Mouse (Mus musculus): ENCODE data around the gene Spint2. TPM values are rescaled to one million over a fixed set of nuclear protein-coding genes. Genes with fewer than 3 reads are reported as not detected.
A peak's percentile ranks its signal among the peaks of the same experiment; 100 is the strongest.

Spint2 gene
- polyA plus RNA-seq, 1 experiment from 2014 or later, result 446 TPM

DNA sequence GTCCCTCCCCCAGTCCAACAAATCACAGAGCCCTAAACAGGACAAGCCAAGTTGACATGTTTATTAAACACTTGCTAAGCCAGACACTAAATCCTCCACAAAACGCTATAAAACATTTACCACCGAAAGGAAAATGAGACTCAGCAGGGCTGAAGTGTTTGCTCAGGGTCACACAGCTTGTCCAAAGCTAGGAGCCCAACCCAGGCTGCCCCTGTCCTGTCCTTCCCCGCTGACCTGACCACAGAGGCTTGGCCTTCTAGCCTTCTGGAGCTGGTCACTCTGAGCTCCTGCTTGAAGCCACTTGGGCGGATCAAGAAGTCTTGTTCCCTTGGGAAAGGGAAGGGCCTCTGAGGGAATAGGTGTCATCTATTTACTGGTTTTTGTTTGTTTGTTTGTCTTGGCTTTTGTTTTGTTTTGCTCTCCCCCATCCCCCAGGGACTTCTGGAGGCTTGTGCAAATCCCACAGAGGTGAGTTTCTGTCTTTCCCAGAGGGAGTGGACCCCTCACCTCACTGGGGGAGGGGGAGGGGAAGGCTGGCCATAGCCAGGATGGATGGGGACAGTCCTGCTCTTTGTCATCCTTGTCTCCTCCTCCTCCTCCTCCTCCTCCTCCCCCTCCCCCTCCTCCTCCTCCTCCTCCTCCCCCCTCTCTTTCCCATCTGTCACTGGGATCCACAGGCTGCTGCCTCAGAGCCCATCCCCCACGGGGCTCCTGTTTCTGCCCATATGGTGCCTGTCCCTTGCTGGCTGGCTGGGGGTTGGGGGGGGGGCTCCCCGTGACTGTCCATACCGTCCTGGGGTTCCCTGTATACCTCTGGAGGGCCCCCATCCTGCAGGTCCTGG is 10.1 kb upstream of the Spint2 start:
- ATAC-seq (no peak), DNase-seq (ENCODE audit: low read depth, low spot score) (no peak)
- CTCF ChIA-PET, result interaction anchor here (0.8 to 3.2 kb wide), 5 partner anchors 10 to 112 kb away, joined by 3 to 14 read pairs (median 4); partner anchors contain the start of genes 2200002D01Rik and Psmd8
- no peaks in the 10 kb centered on the region for H3K27me3 ChIP-seq
- no peak for TF ChIP-seq CTCF (IDR thresholded peaks at IDR 0.05)
- POLR2A ChIA-PET, result interaction anchor here (1.3 kb wide), 1 partner anchor 9 kb away, joined by 4 read pairs; no protein-coding TSS in a partner anchor
- in situ Hi-C loops (cut with MboI; ENCODE audit: low pct_unique_long_range_greater_than_20kb), result loop anchor here (5.0 kb wide), 2 partner anchors 165 to 240 kb away; partner anchors contain the start of gene Ryr1

DNA sequence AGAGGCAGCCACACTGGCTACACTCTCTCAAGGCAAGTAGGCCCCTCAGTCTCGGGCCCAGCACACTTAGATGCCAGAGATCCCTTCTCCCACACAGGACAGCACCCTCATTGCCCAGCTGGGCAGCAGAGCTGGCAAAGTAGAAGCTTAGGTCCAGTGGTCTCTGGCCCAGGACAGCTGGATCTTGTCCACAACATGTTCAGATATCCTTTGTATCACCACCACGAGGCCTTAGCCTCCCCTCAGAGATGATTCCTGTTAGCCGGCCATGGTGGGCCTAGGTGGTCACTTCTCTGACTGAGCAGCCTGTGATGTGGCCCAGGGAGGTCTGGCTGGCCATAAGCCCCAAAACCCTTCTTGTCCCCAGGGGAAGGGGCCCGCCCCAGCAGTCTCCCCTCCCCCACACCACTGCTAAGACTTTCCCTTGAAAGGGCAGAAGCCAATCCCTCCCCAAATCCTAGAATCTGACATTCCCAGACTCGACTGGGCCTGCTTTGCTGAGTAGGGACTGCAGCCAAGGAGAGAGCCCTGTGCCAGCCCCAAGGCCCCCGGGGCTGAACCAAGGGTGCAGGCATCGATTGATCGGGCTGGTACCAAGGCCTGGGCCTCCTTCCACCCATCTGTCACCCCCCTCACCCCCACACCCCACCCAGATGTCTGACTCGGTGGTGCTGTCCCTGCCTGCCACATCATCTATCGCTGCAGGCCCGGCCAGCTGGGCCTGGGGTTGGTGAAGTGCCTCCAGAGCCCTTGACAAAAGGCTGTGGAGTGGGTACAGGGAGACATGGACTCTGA is 9.2 kb upstream of the Spint2 start:
- in situ Hi-C loops (cut with MboI; ENCODE audit: low pct_unique_long_range_greater_than_20kb), result loop anchor here (5.0 kb wide), 2 partner anchors 164 to 239 kb away; partner anchors contain the start of gene Ryr1
- DNase-seq (ENCODE audit: low read depth, low spot score) (no peak), ATAC-seq (no peak)
- TF ChIP-seq CTCF (IDR thresholded peaks at IDR 0.05), result no peak
- POLR2A ChIA-PET, result no interaction called here
- no peaks in the 10 kb centered on the region for H3K27me3 ChIP-seq
- CTCF ChIA-PET, result interaction anchor here (0.9 to 3.2 kb wide), 4 partner anchors 10 to 111 kb away, joined by 4 to 14 read pairs (median 9); partner anchors contain the start of genes 2200002D01Rik and Psmd8

DNA sequence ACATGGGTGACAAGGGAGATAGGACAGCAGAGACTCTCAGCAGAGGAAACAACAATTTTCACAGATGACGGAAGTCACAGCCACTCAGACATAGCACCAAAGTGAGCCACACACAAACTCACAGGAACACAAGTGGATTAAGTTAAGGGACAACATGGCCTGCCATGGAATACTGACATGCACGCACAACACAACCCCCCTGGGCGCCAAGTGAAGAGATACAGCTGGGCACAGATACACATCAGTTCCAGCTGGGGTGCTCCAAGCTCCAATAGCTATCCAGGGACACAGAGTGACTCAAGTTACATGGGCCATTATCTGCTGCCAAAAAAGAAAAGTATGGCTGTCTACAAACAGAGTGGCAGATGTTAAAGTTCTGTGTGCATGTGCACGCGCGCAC is 8.1 kb upstream of the Spint2 start:
- CTCF ChIA-PET, result interaction anchor here (1.7 to 2.9 kb wide), 2 partner anchors 11 to 13 kb away, joined by 4 to 14 read pairs; no protein-coding TSS in a partner anchor
- no peaks in the 10 kb centered on the region for H3K27me3 ChIP-seq
- POLR2A ChIA-PET, result interaction anchor here (1.6 kb wide), 1 partner anchor 10 kb away, joined by 9 read pairs; no protein-coding TSS in a partner anchor

DNA sequence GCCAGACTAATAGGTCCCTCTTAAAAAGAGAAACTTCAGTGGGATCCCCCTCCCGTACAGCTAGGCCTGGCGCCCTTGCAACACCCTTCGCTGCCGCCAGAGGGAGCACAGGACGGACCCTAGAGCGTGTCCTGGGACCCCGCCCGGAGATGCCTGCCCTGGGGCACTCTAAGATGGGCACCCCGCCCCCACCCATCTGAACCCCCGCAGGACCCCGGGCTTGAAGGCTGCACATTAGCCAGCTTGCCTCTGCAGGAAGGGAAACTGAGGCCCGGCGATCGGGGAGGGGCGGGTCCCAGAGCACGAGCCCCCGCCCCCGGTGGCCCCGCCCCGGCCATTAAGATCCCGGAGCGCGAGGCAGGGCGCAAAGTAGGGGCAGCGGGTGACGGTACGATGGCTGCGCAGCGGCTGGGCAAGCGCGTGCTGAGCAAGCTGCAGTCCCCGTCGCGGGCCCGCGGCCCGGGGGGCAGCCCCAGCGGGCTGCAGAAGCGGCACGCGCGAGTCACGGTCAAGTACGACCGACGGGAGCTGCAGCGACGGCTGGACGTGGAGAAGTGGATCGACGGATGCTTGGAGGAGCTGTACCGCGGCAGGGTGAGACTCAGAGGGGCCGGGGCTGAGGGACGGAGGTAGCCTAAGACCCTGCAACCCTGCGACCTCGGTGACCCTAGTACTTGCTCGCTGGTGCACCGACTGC is 7.4 kb upstream of the Spint2 start, which contains the start of gene Ppp1r14a:
Gene Ppp1r14a, plus strand, starts transcription at position 367 of the 697 bp plus-strand sequence.
- TF ChIP-seq CTCF (IDR thresholded peaks at IDR 0.05), result no peak
- DNase-seq (ENCODE audit: low read depth, low spot score) (no peak), ATAC-seq (peak; percentile 60)
- in situ Hi-C loops (cut with MboI; ENCODE audit: low pct_unique_long_range_greater_than_20kb), result loop anchor here (5.0 kb wide), 1 partner anchor 107 kb away; the partner anchor contains the start of gene Psmd8
- POLR2A ChIA-PET, result interaction anchor here (1.1 to 1.6 kb wide), 2 partner anchors 9 to 42 kb away, joined by 4 to 9 read pairs; no protein-coding TSS in a partner anchor
- CTCF ChIA-PET, result interaction anchor here (0.6 to 2.9 kb wide), 4 partner anchors 11 to 121 kb away, joined by 3 to 14 read pairs (median 4); partner anchors contain the start of gene 2200002D01Rik
- no peaks in the 10 kb centered on the region for H3K27me3 ChIP-seq

More for the DNA sequence above, 8.1 kb upstream of the Spint2 start:
- no peak for ATAC-seq
- TF ChIP-seq CTCF (IDR thresholded peaks at IDR 0.05), result no peak
- in situ Hi-C loops (cut with MboI; ENCODE audit: low pct_unique_long_range_greater_than_20kb), result loop anchor here (5.0 kb wide), 3 partner anchors 108 to 238 kb away; partner anchors contain the start of genes Psmd8 and Ryr1
- no peak for DNase-seq (ENCODE audit: low read depth, low spot score)

DNA sequence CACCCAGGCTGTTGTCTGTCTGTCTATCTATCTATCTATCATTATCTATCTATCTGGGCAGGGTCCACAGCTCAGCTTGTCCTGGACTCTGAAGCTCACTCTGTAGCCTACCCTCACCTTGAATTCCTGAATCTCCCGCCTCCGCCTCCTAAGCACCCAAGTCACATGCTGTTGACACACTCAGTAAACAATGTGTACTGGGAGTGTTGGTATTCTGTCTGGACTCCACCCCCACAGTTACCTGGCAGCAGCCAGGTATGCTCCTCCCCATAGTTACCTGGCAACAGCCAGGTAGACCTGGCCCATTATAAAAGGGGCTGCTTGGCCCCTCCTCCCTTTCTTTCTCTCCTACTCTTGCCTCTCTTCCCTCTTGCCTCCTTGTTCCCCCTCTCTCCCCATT is 6.4 kb upstream of the Spint2 start:
- H3K27me3 ChIP-seq, result no peaks in the 10 kb centered on the region
- in situ Hi-C loops (cut with MboI; ENCODE audit: low pct_unique_long_range_greater_than_20kb), result loop anchor here (5.0 kb wide), 1 partner anchor 106 kb away; the partner anchor contains the start of gene Psmd8
- ATAC-seq (no peak), DNase-seq (ENCODE audit: low read depth, low spot score) (no peak)
- POLR2A ChIA-PET, result interaction anchor here (0.6 to 1.1 kb wide), 2 partner anchors 41 to 166 kb away, joined by 3 to 4 read pairs; no protein-coding TSS in a partner anchor
- CTCF ChIA-PET, result no interaction called here
- no peak for TF ChIP-seq CTCF (IDR thresholded peaks at IDR 0.05)

DNA sequence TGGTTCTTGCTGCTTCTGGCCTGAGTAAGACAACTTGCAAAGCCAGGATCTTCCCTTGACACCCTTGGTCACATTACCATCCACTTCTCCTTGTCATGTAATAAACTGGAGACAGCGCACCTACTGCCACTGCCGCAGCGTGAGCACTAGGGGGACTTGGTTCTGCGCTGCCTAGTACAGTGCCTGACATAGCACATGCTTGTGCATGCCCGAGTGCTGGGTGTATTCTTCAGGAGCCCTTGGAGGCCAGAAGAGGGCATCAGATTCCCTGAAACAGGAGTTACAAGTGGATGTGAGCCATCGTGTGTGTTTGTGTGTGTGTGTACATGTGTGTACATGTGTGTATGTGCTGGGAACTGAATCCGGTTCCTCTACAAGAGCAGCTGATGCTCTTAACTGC is 5.8 kb upstream of the Spint2 start:
- in situ Hi-C loops (cut with MboI; ENCODE audit: low pct_unique_long_range_greater_than_20kb), result loop anchor here (5.0 kb wide), 1 partner anchor 105 kb away; the partner anchor contains the start of gene Psmd8
- DNase-seq (ENCODE audit: low read depth, low spot score), result no peak
- ATAC-seq, result no peak
- no peaks in the 10 kb centered on the region for H3K27me3 ChIP-seq
- ChIA-PET POLR2A (interaction anchor here (0.6 kb wide), 1 partner anchor 167 kb away, joined by 3 read pairs; no protein-coding TSS in a partner anchor), CTCF (no interaction called here)
- TF ChIP-seq CTCF (IDR thresholded peaks at IDR 0.05), result no peak

DNA sequence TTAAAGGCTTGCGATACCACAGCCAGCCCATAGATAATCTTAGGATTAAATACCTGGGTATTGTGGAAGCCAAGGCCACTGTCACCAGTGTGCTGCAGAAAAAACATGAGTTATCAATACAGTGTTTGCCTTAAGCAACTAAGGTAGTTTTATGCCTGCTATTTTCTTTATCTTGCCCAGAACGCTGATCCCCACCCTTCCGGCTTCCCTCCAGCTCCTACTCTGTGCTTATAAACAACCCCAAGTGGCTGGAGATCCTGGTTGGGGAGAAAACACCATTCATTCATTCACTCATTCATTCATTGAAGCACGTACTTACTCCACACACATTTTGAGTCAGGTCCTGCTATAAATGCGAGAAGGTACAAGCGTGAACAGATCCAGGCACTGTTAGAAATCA is 2.8 kb upstream of the Spint2 start:
- TF ChIP-seq CTCF (IDR thresholded peaks at IDR 0.05), result no peak
- ATAC-seq (no peak), DNase-seq (ENCODE audit: low read depth, low spot score) (no peak)
- no peaks in the 10 kb centered on the region for H3K27me3 ChIP-seq
- POLR2A ChIA-PET, result no interaction called here
- in situ Hi-C loops (cut with MboI; ENCODE audit: low pct_unique_long_range_greater_than_20kb), result loop anchor here (5.0 kb wide), 1 partner anchor 37 kb away; the partner anchor contains the start of gene 2200002D01Rik
- CTCF ChIA-PET, result no interaction called here

DNA sequence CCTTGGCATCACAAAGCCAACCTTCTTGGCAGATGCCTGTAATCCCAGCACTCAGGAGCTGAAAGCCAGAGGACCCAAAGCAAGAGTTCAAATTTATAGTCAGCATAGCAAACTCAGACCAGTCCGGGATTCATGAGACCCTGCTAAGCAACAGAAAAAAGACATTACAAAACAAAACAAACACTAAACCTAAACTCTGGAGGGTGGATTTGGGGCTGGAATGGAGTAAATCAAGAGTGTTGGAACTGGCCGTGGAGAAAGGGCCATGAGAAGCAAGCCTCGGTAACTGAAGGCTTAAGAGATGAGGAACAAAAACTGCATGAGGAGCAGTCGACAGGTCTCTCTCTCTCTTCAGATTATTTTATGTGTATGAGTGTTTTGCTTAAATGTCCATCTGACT is 2.2 kb upstream of the Spint2 start:
- ATAC-seq, result no peak
- in situ Hi-C loops (cut with MboI; ENCODE audit: low pct_unique_long_range_greater_than_20kb), result loop anchor here (5.0 kb wide), 1 partner anchor 37 kb away; the partner anchor contains the start of gene 2200002D01Rik
- no peak for TF ChIP-seq CTCF (IDR thresholded peaks at IDR 0.05)
- H3K27me3 ChIP-seq, result no peaks in the 10 kb centered on the region
- CTCF ChIA-PET, result interaction anchor here (1.6 kb wide), 1 partner anchor 37 kb away, joined by 6 read pairs; no protein-coding TSS in a partner anchor
- DNase-seq (ENCODE audit: low read depth, low spot score), result no peak
- POLR2A ChIA-PET, result interaction anchor here (0.5 kb wide), 1 partner anchor 193 kb away, joined by 3 read pairs; no protein-coding TSS in a partner anchor

DNA sequence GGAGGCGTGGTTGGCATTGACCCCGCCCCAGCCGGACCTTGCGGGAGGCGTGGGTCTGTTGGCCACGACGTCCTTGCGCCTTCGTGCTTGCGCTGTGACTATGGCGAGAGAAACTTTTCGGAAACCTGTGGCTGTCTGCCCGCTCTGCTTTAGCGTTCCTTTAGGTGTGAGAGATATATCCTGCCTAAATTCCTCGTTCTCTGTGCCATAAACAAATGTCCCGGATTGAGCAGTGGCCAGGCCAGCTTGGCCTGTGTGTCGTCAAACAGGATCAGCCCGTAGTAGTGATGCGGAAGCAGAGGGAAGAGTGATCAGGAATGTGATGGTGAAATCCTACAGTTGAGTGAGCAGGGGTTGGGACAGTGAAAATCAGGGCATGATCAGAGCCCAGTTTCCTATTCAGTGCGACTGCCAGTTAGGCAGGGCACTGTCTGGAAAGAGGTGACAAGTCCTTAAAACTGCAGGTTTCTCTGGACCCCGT is 402 bp upstream of the Spint2 start:
- no peak for TF ChIP-seq CTCF (IDR thresholded peaks at IDR 0.05)
- no peaks in the 10 kb centered on the region for H3K27me3 ChIP-seq
- ChIA-PET CTCF (interaction anchor here (1.2 to 3.6 kb wide), 3 partner anchors 9 to 35 kb away, joined by 4 to 29 read pairs (median 6); partner anchors contain the start of gene 2200002D01Rik), POLR2A (interaction anchor here (0.7 to 4.3 kb wide), 4 partner anchors 9 to 34 kb away, joined by 4 to 49 read pairs (median 4); partner anchors contain the start of gene 2200002D01Rik)
- DNase-seq (ENCODE audit: low read depth, low spot score) (no peak), ATAC-seq (peak; percentile 44)
- in situ Hi-C loops (cut with MboI; ENCODE audit: low pct_unique_long_range_greater_than_20kb), result loop anchor here (5.0 kb wide), 1 partner anchor 35 kb away; the partner anchor contains the start of gene 2200002D01Rik

All from Patski (cell line).